Mouse (Mus musculus) CD4-positive, CD25-positive, alpha-beta regulatory T cell, adult 9 weeks (primary cell): ENCODE data around the gene Rdh16f1. TPM values are rescaled to one million over a fixed set of nuclear protein-coding genes. Genes with fewer than 3 reads are reported as not detected.

ENCODE experiments used
- polyA plus RNA-seq: library from polyadenylated mRNA; unstranded; fragments of 100-300 nt; shearing (Covaris generic); gene quantifications from one replicate; pipeline ENCODE4 v1.2.1, GENCODE M21; 2017

The Rdh16f1 gene
- not detected for polyA plus RNA-seq

GRCm38 (mm10) chr10:127759181-127760110 is at the start of gene Rdh16f1, which contains the start of gene Rdh1:
TSS of gene Rdh16f1 (plus strand) at chr10:127759787.
TSS of gene Rdh1 (plus strand) at chr10:127759721.

DNA sequence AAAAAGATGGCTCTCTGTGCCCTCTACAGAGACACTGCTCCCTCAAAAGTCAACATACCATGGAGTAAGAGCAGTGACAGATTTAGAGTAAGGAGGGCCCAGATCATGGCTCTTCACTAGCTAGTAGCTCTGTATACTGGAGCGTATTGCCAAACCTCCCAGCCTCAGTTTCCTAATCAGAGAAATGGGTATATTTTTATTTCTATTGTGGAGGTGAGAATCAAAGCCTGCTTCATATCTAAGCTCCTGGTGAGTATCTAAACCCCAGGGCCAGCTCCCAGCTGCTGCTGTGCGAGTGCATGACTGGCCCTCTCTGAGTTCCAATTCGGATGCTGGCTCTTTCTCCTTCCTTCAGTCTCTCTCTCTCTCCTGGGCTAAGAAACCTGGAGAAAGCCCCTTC is 35.4 kb upstream of the Rdh16f1 start, which contains the start of gene Tac2:
Gene Tac2 (plus strand): TSS at position 301 of the 400 bp plus-strand sequence.

DNA sequence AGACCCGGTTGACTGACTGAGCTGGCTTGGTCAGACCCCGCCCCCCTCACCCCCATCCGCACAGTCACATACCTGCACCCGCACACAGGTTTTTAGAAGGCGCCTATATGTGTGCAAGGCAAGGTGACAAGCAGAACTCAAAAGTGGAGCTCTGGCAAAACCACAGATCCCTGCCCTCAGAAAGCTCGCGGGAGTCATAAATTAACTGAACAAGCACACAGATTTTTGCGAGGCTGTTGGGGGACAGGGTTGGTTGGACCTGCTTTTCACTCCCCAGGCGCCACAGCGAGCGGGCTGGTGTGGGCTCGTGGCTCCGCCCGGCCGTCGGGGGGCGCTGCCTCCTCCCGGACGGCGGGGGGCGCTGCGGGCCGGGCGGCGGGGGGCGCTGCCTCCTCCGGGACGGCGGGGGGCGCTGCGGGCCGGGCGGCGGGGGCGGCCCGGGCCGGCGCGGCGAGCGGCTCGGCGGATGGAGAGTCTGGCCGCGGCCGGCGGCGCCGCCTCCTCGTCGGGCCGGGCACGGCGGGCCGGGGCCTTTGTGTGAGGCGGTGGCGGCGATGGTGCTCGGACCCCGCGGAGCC is 20.4 kb upstream of the Rdh16f1 start, which contains the start of gene Zbtb39:
Gene Zbtb39 (plus strand): TSS at position 456 of the 578 bp plus-strand sequence.

GRCm38 (mm10) chr10:127751548-127751947 is 8.0 kb upstream of the Rdh16f1 start, which contains the start of gene Gpr182:
TSS of gene Gpr182 (minus strand) at chr10:127751732.

DNA sequence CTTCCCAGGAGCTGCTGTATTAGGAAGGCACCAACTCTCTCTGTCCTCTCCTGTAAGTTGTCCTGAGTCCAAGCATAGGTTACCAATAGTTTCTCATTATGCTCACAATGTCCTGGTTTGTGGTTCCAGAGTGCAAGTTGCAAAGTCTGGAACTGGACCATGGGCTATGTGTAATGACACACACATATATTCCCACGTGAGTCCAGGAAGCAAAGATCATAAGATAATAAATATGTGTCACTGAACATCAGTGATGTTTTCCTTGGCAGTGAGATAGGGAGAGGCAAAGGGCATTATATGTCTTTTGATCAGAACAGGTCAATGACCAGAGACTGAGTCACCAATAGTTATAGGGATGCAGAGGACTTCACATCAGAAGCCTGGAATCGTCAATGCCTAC is 16.4 kb downstream of the Rdh16f1 start, which contains the start of gene Rdh9:
Gene Rdh9 (plus strand): TSS at position 376 of the 400 bp plus-strand sequence.

GRCm38 (mm10) chr10:127800891-127801290 is 41.3 kb downstream of the Rdh16f1 start, which contains the start of gene Rdh16:
TSS of gene Rdh16 (plus strand) at chr10:127801152.

Other genes with a start within 250 kb of the Rdh16f1 start
- gene Ndufa4l2, start 244.8 kb upstream of the Rdh16f1 start, polyA plus RNA-seq: not detected
- gene Shmt2, start 237.3 kb upstream of the Rdh16f1 start, polyA plus RNA-seq: 106 TPM
- not detected for gene Nxph4, start 225.2 kb upstream of the Rdh16f1 start, polyA plus RNA-seq
- gene Lrp1, start 138.6 kb upstream of the Rdh16f1 start, polyA plus RNA-seq: 1.3 TPM
- gene Stat6, start 116.8 kb upstream of the Rdh16f1 start, polyA plus RNA-seq: 289 TPM
- gene Nemp1, start 92.9 kb upstream of the Rdh16f1 start, polyA plus RNA-seq: 10.1 TPM
- gene Nab2, start 91.2 kb upstream of the Rdh16f1 start, polyA plus RNA-seq: 66.6 TPM
- gene Myo1a, start 54.6 kb upstream of the Rdh16f1 start, polyA plus RNA-seq: not detected
- gene Tac2, start 35.3 kb upstream of the Rdh16f1 start, polyA plus RNA-seq: not detected
- gene Zbtb39, start 20.2 kb upstream of the Rdh16f1 start, polyA plus RNA-seq: 0.43 TPM
- gene Gpr182, start 8.1 kb upstream of the Rdh16f1 start, polyA plus RNA-seq: 0.11 TPM
- gene Rdh1, start 66 bp upstream of the Rdh16f1 start, polyA plus RNA-seq: 0.22 TPM
- 0.46 TPM for gene Rdh9, start 16.6 kb downstream of the Rdh16f1 start, polyA plus RNA-seq
- not detected for gene Rdh16, start 41.4 kb downstream of the Rdh16f1 start, polyA plus RNA-seq
- gene Rdh19, start 90.1 kb downstream of the Rdh16f1 start, polyA plus RNA-seq: not detected
- not detected for gene Rdh16f2, start 106.7 kb downstream of the Rdh16f1 start, polyA plus RNA-seq
- not detected for gene Rdh7, start 129.0 kb downstream of the Rdh16f1 start, polyA plus RNA-seq
- gene Sdr9c7, start 138.7 kb downstream of the Rdh16f1 start, polyA plus RNA-seq: not detected
- not detected for gene Hsd17b6, start 247.8 kb downstream of the Rdh16f1 start, polyA plus RNA-seq